Mouse (Mus musculus): ENCODE data around the gene Kcnmb2. TPM values are rescaled to one million over a fixed set of nuclear protein-coding genes. Genes with fewer than 3 reads are reported as not detected.

Gene Kcnmb2
- total and polyA plus RNA-seq, 3 experiments = not detected

GRCm38 (mm10) chr3:32063312-32063711 lies 161.0 kb downstream of the Kcnmb2 start:
- Histone ChIP-seq H3K27me3 (replicated peaks) (no peaks in the 10 kb centered on the region), H3K9ac (ENCODE audit: insufficient read depth, low read depth) (no peak overlapping the region), H3K36me3 (replicated peaks in 1 of 2; ENCODE audit: control insufficient read depth in 1 of 2, insufficient read depth in 1 of 2, low read length in 1 of 2) (no peaks in the 10 kb centered on the region), H3K4me2 (ENCODE audit: insufficient read depth, low read depth, poor library complexity, severe bottlenecking) (no peak overlapping the region), H3K79me2 (replicated peaks; ENCODE audit: control insufficient read depth, extremely low read depth, insufficient read depth, poor library complexity, severe bottlenecking) (no peaks in the 10 kb centered on the region), H3K9me3 (replicated peaks; ENCODE audit: low read length) (no peaks in the 10 kb centered on the region), H3K4me3 (replicated peaks in 1 of 3; ENCODE audit: low read depth in 2 of 3, low read length in 2 of 3, poor library complexity in 1 of 3) (no peak overlapping the region), H3K4me1 (ENCODE audit: control insufficient read depth in 1 of 2, insufficient read depth in 2 of 2) (peaks cover 4 to 36% of the 10 kb centered on the region in 2 experiments), H3K27ac (ENCODE audit: insufficient read depth, low read depth) (no peak overlapping the region)
- in situ Hi-C loops (cut with MboI; ENCODE audit: low pct_ligation_motif_present, low pct_unique_long_range_greater_than_20kb, low sequenced_read_pairs) = no loop called here
- TF ChIP-seq MAZ (IDR thresholded peaks at IDR 0.05; ENCODE audit: low read depth, low read length) (no peak), SMC3 (IDR thresholded peaks at IDR 0.05; ENCODE audit: low read depth, low read length) (no peak), MAFK (IDR thresholded peaks at IDR 0.05; ENCODE audit: insufficient replicate concordance, low read length) (peak; percentile 99)
- no peak for DNase-seq (ENCODE audit: extremely low read depth)
- dilution Hi-C loops (cut with MboI; ENCODE audit: extremely low pct_ligation_motif_present, extremely low pct_unique_long_range_greater_than_20kb, low sequenced_read_pairs) = no loop called here

- in situ Hi-C loops (cut with MboI; ENCODE audit: low pct_ligation_motif_present, low pct_unique_long_range_greater_than_20kb, low sequenced_read_pairs) (no loop called here), dilution Hi-C loops (cut with MboI; ENCODE audit: extremely low pct_ligation_motif_present, extremely low pct_unique_long_range_greater_than_20kb, low sequenced_read_pairs) (no loop called here)
- DNase-seq (ENCODE audit: extremely low read depth) = peak; percentile 34
These were observed 165.0 kb downstream of the Kcnmb2 start for GRCm38 (mm10) chr3:32067004-32067935.

GRCm38 (mm10) chr3:32073881-32074280 lies 171.6 kb downstream of the Kcnmb2 start:
- Histone ChIP-seq H3K27me3 (replicated peaks) (no peaks in the 10 kb centered on the region), H3K79me2 (replicated peaks; ENCODE audit: control insufficient read depth, extremely low read depth, insufficient read depth, poor library complexity, severe bottlenecking) (no peaks in the 10 kb centered on the region), H3K9ac (ENCODE audit: insufficient read depth, low read depth) (no peak overlapping the region), H3K27ac (ENCODE audit: insufficient read depth, low read depth) (no peak overlapping the region), H3K4me2 (ENCODE audit: insufficient read depth, low read depth, poor library complexity, severe bottlenecking) (no peak overlapping the region; the same call in 1 of the 2 replicates), H3K36me3 (replicated peaks in 1 of 2; ENCODE audit: control insufficient read depth in 1 of 2, insufficient read depth in 1 of 2, low read length in 1 of 2) (no peaks in the 10 kb centered on the region), H3K9me3 (replicated peaks; ENCODE audit: low read length) (no peaks in the 10 kb centered on the region), H3K4me1 (ENCODE audit: control insufficient read depth in 1 of 2, insufficient read depth in 2 of 2) (no peaks in the 10 kb centered on the region), H3K4me3 (replicated peaks in 1 of 3; ENCODE audit: low read depth in 2 of 3, low read length in 2 of 3, poor library complexity in 1 of 3) (no peak overlapping the region)
- dilution Hi-C loops (cut with MboI; ENCODE audit: extremely low pct_ligation_motif_present, extremely low pct_unique_long_range_greater_than_20kb, low sequenced_read_pairs) (no loop called here), in situ Hi-C loops (cut with MboI; ENCODE audit: low pct_ligation_motif_present, low pct_unique_long_range_greater_than_20kb, low sequenced_read_pairs) (no loop called here)
- TF ChIP-seq UBTF (IDR thresholded peaks at IDR 0.05; ENCODE audit: low read depth, low read length) (no peak), MAZ (IDR thresholded peaks at IDR 0.05; ENCODE audit: low read depth, low read length) (no peak), ETS1 (conservative IDR thresholded peaks at IDR 0.05; ENCODE audit: low read depth, low read length) (no peak), POLR2AphosphoS2 (IDR thresholded peaks at IDR 0.05; ENCODE audit: low read depth, low read length) (no peak), SIN3A (IDR thresholded peaks at IDR 0.05; ENCODE audit: low read length) (no peak), CHD2 (IDR thresholded peaks at IDR 0.05; ENCODE audit: low read length) (no peak), CHD1 (IDR thresholded peaks at IDR 0.05; ENCODE audit: low read depth, low read length) (no peak), JUN (IDR thresholded peaks at IDR 0.05; ENCODE audit: insufficient read depth, low read depth, low read length) (no peak), ZMIZ1 (IDR thresholded peaks at IDR 0.05; ENCODE audit: low read depth, low read length) (no peak), MAFK (IDR thresholded peaks at IDR 0.05; ENCODE audit: insufficient replicate concordance, low read length) (no peak), SMC3 (IDR thresholded peaks at IDR 0.05; ENCODE audit: low read depth, low read length) (no peak), TBP (conservative IDR thresholded peaks at IDR 0.05; ENCODE audit: low read depth, low read length) (no peak), MXI1 (IDR thresholded peaks at IDR 0.05; ENCODE audit: low read depth, low read length) (no peak), PAX5 (IDR thresholded peaks at IDR 0.05; ENCODE audit: low read length) (no peak), ZNF384 (IDR thresholded peaks at IDR 0.05; ENCODE audit: low read depth, low read length) (no peak), BHLHE40 (IDR thresholded peaks at IDR 0.05; ENCODE audit: low read depth, low read length) (no peak), ZC3H11A (IDR thresholded peaks at IDR 0.05; ENCODE audit: low read depth, low read length) (no peak)
- no peak for DNase-seq (ENCODE audit: extremely low read depth)

More at GRCm38 (mm10) chr3:32067004-32067935, 165.0 kb downstream of the Kcnmb2 start:
- Histone ChIP-seq H3K4me3 (replicated peaks in 1 of 3; ENCODE audit: low read depth in 2 of 3, low read length in 2 of 3, poor library complexity in 1 of 3) (no peak overlapping the region), H3K27me3 (replicated peaks) (no peaks in the 10 kb centered on the region), H3K79me2 (replicated peaks; ENCODE audit: control insufficient read depth, extremely low read depth, insufficient read depth, poor library complexity, severe bottlenecking) (no peaks in the 10 kb centered on the region), H3K36me3 (replicated peaks in 1 of 2; ENCODE audit: control insufficient read depth in 1 of 2, insufficient read depth in 1 of 2, low read length in 1 of 2) (no peaks in the 10 kb centered on the region), H3K27ac (ENCODE audit: insufficient read depth, low read depth) (no peak overlapping the region), H3K4me1 (ENCODE audit: control insufficient read depth in 1 of 2, insufficient read depth in 2 of 2) (peaks cover 4 to 35% of the 10 kb centered on the region in 2 experiments), H3K9ac (ENCODE audit: insufficient read depth, low read depth) (no peak overlapping the region), H3K4me2 (ENCODE audit: insufficient read depth, low read depth, poor library complexity, severe bottlenecking) (peak overlapping the region; percentile 24; the same call in 1 of the 2 replicates), H3K9me3 (replicated peaks; ENCODE audit: low read length) (no peaks in the 10 kb centered on the region)
- TF ChIP-seq CHD1 (IDR thresholded peaks at IDR 0.05; ENCODE audit: low read depth, low read length) (no peak), TBP (conservative IDR thresholded peaks at IDR 0.05; ENCODE audit: low read depth, low read length) (no peak), GABPA (IDR thresholded peaks at IDR 0.05; ENCODE audit: insufficient replicate concordance, low read depth, low read length) (no peak), SMC3 (IDR thresholded peaks at IDR 0.05; ENCODE audit: low read depth, low read length) (no peak), POLR2AphosphoS2 (IDR thresholded peaks at IDR 0.05; ENCODE audit: low read depth, low read length) (no peak), MAFK (IDR thresholded peaks at IDR 0.05; ENCODE audit: insufficient replicate concordance, low read length) (no peak), RCOR1 (conservative IDR thresholded peaks at IDR 0.05; ENCODE audit: low read depth, low read length) (no peak), HCFC1 (IDR thresholded peaks at IDR 0.05; ENCODE audit: low read depth, low read length) (no peak)
